Mouse (Mus musculus) erythroblast, embryonic 14.5 days (primary cell): Measurements from ENCODE around the gene Psenen.

Experiments
- GATA1 ChIP-seq: IDR thresholded peaks from 2 replicates; pipeline ENCODE4 v1.6.1; 2012; ENCODE audit warnings: low read length, inconsistent platforms, mixed read lengths
- TAL1 ChIP-seq: IDR thresholded peaks from 3 replicates; pipeline ENCODE4 v1.6.1; 2012; ENCODE audit warnings: low read length, inconsistent platforms, mixed read lengths

DNA sequence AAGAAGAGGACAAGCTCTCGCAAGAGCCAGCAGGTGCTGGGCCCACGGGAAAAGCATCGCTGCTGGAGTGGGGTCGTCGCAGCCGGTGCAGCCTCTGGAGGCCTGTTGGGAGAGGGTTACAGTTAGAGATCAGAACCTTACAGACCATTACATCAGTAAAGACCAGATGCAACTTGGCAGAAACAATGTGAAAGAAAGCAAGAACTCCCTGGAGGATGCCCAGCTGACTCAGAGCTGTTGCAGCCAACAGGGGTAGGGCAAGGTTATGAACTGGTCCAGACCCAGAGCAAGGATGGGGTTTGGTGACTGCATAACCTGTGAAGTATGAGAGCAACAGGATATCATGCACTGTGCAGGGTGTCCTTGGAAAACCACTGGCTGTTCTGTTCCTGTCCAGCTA, 38.9 kb downstream of the Psenen start:
- TF ChIP-seq GATA1 (no peak), TAL1 (no peak)
